Mouse (Mus musculus) embryonic facial prominence, embryonic 11.5 days (tissue): ENCODE measurements at regions not wholly inside any gene's neighbourhood (a gene's known extent, or its start where the extent isn't known, plus 50 kb on each side); places are given as distances from the start of the nearest gene placed in this dataset.

Experiments used
- ATAC-seq: fragments of 200-750 bp; cut with Nextera tagmentation; replicated peaks from 2 replicates; pipeline ENCODE4 v1.8.0; 2017; ENCODE audit warnings: low read depth; ENCODE audit not compliant: insufficient number of reproducible peaks, low FRiP score, low TSS enrichment
- DNase-seq: peaks from one replicate; pipeline ENCODE4 v3.0.0-alpha.2; 2015; ENCODE audit warnings: low spot score
- H3K27ac ChIP-seq: fragments of 300-500 bp; sonication (generic); replicated peaks from 2 replicates; pipeline ENCODE4 v1.5.1; 2014; ENCODE audit warnings: mild to moderate bottlenecking, low read depth, low read length, control low read depth
- H3K27me3 ChIP-seq: fragments of 300-500 bp; sonication (generic); 2 replicates; pipeline ENCODE4 v1.6.1; 2014; ENCODE audit warnings: mild to moderate bottlenecking, low read length, moderate library complexity, mixed read lengths; ENCODE audit not compliant: control insufficient read depth, insufficient read depth
- H3K36me3 ChIP-seq: fragments of 300-500 bp; sonication (generic); replicated peaks from 2 replicates; pipeline ENCODE4 v1.6.1; 2014; ENCODE audit warnings: low read depth, mild to moderate bottlenecking, low read length, moderate library complexity, mixed read lengths; ENCODE audit not compliant: control insufficient read depth, insufficient read depth
- H3K4me1 ChIP-seq: fragments of 300-500 bp; sonication (generic); 2 replicates; pipeline ENCODE4 v1.6.1; 2014; ENCODE audit warnings: low read length, mixed read lengths; ENCODE audit not compliant: control insufficient read depth, insufficient read depth
- H3K4me2 ChIP-seq: fragments of 300-500 bp; sonication (generic); 2 replicates; pipeline ENCODE4 v1.6.1; 2014; ENCODE audit warnings: low read depth, mild to moderate bottlenecking, control low read depth, low read length, moderate library complexity
- H3K4me3 ChIP-seq: fragments of 300-500 bp; sonication (generic); 2 replicates; pipeline ENCODE4 v1.5.1; 2014; ENCODE audit warnings: low read depth, low read length, control low read depth
- H3K9ac ChIP-seq: fragments of 300-500 bp; sonication (generic); replicated peaks from 2 replicates; pipeline ENCODE4 v1.6.1; 2014; ENCODE audit warnings: mild to moderate bottlenecking, control low read depth, low read length
- H3K9me3 ChIP-seq: fragments of 300-500 bp; sonication (generic); replicated peaks from 2 replicates; pipeline ENCODE4 v1.6.1; 2016; ENCODE audit warnings: mild to moderate bottlenecking, low read length, inconsistent platforms, mixed read lengths; ENCODE audit not compliant: control insufficient read depth
- WGBS: fragments of 180-500 bp; shearing (Covaris S2); extraction: QIAGEN DNeasy Blood & Tissue Kit; methylation state at CpG from one replicate; pipeline ENCODE4 v1.1.7; 2014; 5-methylcytosine and 5-hydroxymethylcytosine counted together

- no peak overlapping the region for H3K4me2 ChIP-seq
- no peaks in the 10 kb centered on the region for H3K36me3 ChIP-seq
- ATAC-seq, result no peak
- no peaks in the 10 kb centered on the region for H3K27me3 ChIP-seq
- H3K9me3 ChIP-seq, result no peaks in the 10 kb centered on the region
- H3K9ac ChIP-seq, result no peak overlapping the region
- DNase-seq, result no peak
- H3K4me1 ChIP-seq, result no peaks in the 10 kb centered on the region
- H3K4me3 ChIP-seq, result no peak overlapping the region
- no peak overlapping the region for H3K27ac ChIP-seq
Observed at GRCm38 (mm10) chr9:34334112-34334511, 151.6 kb upstream of the Kirrel3 start.

- Histone ChIP-seq H3K36me3 (no peaks in the 10 kb centered on the region), H3K4me3 (no peak overlapping the region), H3K4me2 (no peak overlapping the region), H3K27me3 (no peaks in the 10 kb centered on the region), H3K9me3 (no peaks in the 10 kb centered on the region), H3K27ac (no peak overlapping the region), H3K4me1 (no peaks in the 10 kb centered on the region), H3K9ac (no peak overlapping the region)
- ATAC-seq (no peak), DNase-seq (no peak)
- WGBS, result 81% methylated on average over 7 of the region's 7 CpGs
Observed at GRCm38 (mm10) chr9:34334555-34335468, 150.9 kb upstream of the Kirrel3 start.

GRCm38 (mm10) chr9:34348442-34348841 lies 137.3 kb upstream of the Kirrel3 start:
- WGBS, result 80% methylated on average over 2 of the region's 2 CpGs
- DNase-seq, result no peak
- ATAC-seq, result no peak

GRCm38 (mm10) chr9:34349997-34350396 lies 135.7 kb upstream of the Kirrel3 start:
- Histone ChIP-seq H3K4me1 (no peaks in the 10 kb centered on the region), H3K36me3 (no peaks in the 10 kb centered on the region), H3K9ac (no peak overlapping the region), H3K27me3 (no peaks in the 10 kb centered on the region), H3K4me2 (no peak overlapping the region), H3K27ac (no peak overlapping the region), H3K9me3 (no peaks in the 10 kb centered on the region), H3K4me3 (no peak overlapping the region)
- DNase-seq (no peak), ATAC-seq (no peak)
- WGBS, result 76% methylated on average over 3 of the region's 3 CpGs

More at GRCm38 (mm10) chr9:34348442-34348841, 137.3 kb upstream of the Kirrel3 start:
- Histone ChIP-seq H3K4me3 (no peak overlapping the region), H3K9me3 (no peaks in the 10 kb centered on the region), H3K36me3 (no peaks in the 10 kb centered on the region), H3K27me3 (no peaks in the 10 kb centered on the region), H3K4me1 (no peaks in the 10 kb centered on the region), H3K27ac (no peak overlapping the region), H3K4me2 (no peak overlapping the region), H3K9ac (no peak overlapping the region)

GRCm38 (mm10) chr9:34353744-34354143 lies 131.9 kb upstream of the Kirrel3 start:
- no peak overlapping the region for H3K27ac ChIP-seq
- no peak overlapping the region for H3K9ac ChIP-seq
- no peaks in the 10 kb centered on the region for H3K9me3 ChIP-seq
- no peak for DNase-seq
- ATAC-seq, result no peak
- H3K4me2 ChIP-seq, result no peak overlapping the region
- H3K4me3 ChIP-seq, result no peak overlapping the region
- no peaks in the 10 kb centered on the region for H3K4me1 ChIP-seq
- no peaks in the 10 kb centered on the region for H3K27me3 ChIP-seq
- 73% methylated on average over 9 of the region's 9 CpGs for WGBS
- no peaks in the 10 kb centered on the region for H3K36me3 ChIP-seq

- Histone ChIP-seq H3K27me3 (no peaks in the 10 kb centered on the region), H3K9me3 (no peaks in the 10 kb centered on the region), H3K27ac (no peak overlapping the region), H3K4me1 (no peaks in the 10 kb centered on the region), H3K36me3 (no peaks in the 10 kb centered on the region), H3K4me3 (no peak overlapping the region), H3K4me2 (no peak overlapping the region), H3K9ac (no peak overlapping the region)
- peak; percentile 26 for DNase-seq
- 30% methylated on average over 6 of the region's 6 CpGs for WGBS
- ATAC-seq, result no peak
Observed at GRCm38 (mm10) chr9:34354723-34355316, 130.9 kb upstream of the Kirrel3 start.

- Histone ChIP-seq H3K27ac (no peak overlapping the region), H3K4me1 (no peaks in the 10 kb centered on the region), H3K4me2 (no peak overlapping the region), H3K27me3 (no peaks in the 10 kb centered on the region), H3K9me3 (no peaks in the 10 kb centered on the region), H3K36me3 (no peaks in the 10 kb centered on the region), H3K4me3 (no peak overlapping the region), H3K9ac (no peak overlapping the region)
- no peak for ATAC-seq
- DNase-seq, result no peak
- WGBS, result 76% methylated on average over 4 of the region's 4 CpGs
Observed at GRCm38 (mm10) chr9:34370686-34371398, 114.9 kb upstream of the Kirrel3 start.

GRCm38 (mm10) chr9:34375187-34375586 lies 110.5 kb upstream of the Kirrel3 start:
- 82% methylated on average over 1 of the region's 1 CpGs for WGBS
- Histone ChIP-seq H3K4me3 (no peak overlapping the region), H3K4me2 (no peak overlapping the region), H3K9me3 (no peaks in the 10 kb centered on the region), H3K36me3 (no peaks in the 10 kb centered on the region), H3K4me1 (no peaks in the 10 kb centered on the region), H3K27ac (no peak overlapping the region), H3K9ac (no peak overlapping the region), H3K27me3 (no peaks in the 10 kb centered on the region)
- DNase-seq (no peak), ATAC-seq (no peak)
